Mouse (Mus musculus) liver, embryonic 16.5 days (tissue): ENCODE results near the gene Atpif1. TPM values are rescaled to one million over a fixed set of nuclear protein-coding genes. Genes with fewer than 3 reads are reported as not detected.
A peak's percentile ranks its signal among the peaks of the same experiment; 100 is the strongest.

Experiments used
- ATAC-seq: fragments of 200-750 bp; cut with Nextera tagmentation; 2 replicates; pipeline ENCODE4 v1.8.0; 2017; ENCODE audit warnings: low read depth, mild to moderate bottlenecking, moderate number of reproducible peaks, moderate library complexity
- H3K27ac ChIP-seq: fragments of 300-500 bp; sonication (generic); 2 replicates; pipeline ENCODE4 v1.5.1; 2014; ENCODE audit warnings: mild to moderate bottlenecking, low read length
- H3K27me3 ChIP-seq: fragments of 300-500 bp; sonication (generic); 2 replicates; pipeline ENCODE4 v1.6.1; 2014; ENCODE audit warnings: low read depth, low read length, mixed read lengths; ENCODE audit not compliant: control insufficient read depth, insufficient read depth
- H3K36me3 ChIP-seq: fragments of 300-500 bp; sonication (generic); 2 replicates; pipeline ENCODE4 v1.6.1; 2014; ENCODE audit warnings: mild to moderate bottlenecking; ENCODE audit not compliant: control insufficient read depth, insufficient read depth
- H3K4me1 ChIP-seq: fragments of 300-500 bp; sonication (generic); 2 replicates; pipeline ENCODE4 v1.6.1; 2014; ENCODE audit warnings: low read depth, low read length, mixed read lengths; ENCODE audit not compliant: control insufficient read depth
- H3K4me2 ChIP-seq: fragments of 300-500 bp; sonication (generic); 2 replicates; pipeline ENCODE4 v1.6.1; 2014; ENCODE audit warnings: low read depth, low read length, mixed read lengths
- H3K4me3 ChIP-seq: fragments of 300-500 bp; sonication (generic); 2 replicates; pipeline ENCODE4 v1.5.1; 2014; ENCODE audit warnings: low read depth, mild to moderate bottlenecking, low read length
- H3K9ac ChIP-seq: fragments of 300-500 bp; sonication (generic); 2 replicates; pipeline ENCODE4 v1.6.1; 2014; ENCODE audit warnings: low read depth, low read length
- H3K9me3 ChIP-seq: fragments of 300-500 bp; sonication (generic); replicated peaks from 2 replicates; pipeline ENCODE4 v1.6.1; 2016; ENCODE audit warnings: low read length; ENCODE audit not compliant: control insufficient read depth
- WGBS: fragments of 180-500 bp; shearing (Covaris S2); extraction: QIAGEN DNeasy Blood & Tissue Kit; methylation state at CpG from one replicate; pipeline ENCODE4 v1.1.7; 2014; ENCODE audit not compliant: insufficient replicate concordance; 5-methylcytosine and 5-hydroxymethylcytosine counted together
- polyA plus RNA-seq: library from polyadenylated mRNA; unstranded; fragments of >200 nt; fragmentation: Nextera tagmentation; extraction: Ambion mirVana; gene quantifications from 2 replicates; pipeline ENCODE4 v1.2.1, GENCODE M21; 2015

Atpif1 gene
- polyA plus RNA-seq, 1 experiment from 2014 or later, result 1,068 TPM

- no peaks in the 10 kb centered on the region for H3K9me3 ChIP-seq
- H3K27ac ChIP-seq, result peak overlapping the region; percentile 99
- 1% methylated on average over 5 of the region's 5 CpGs for WGBS
- H3K4me2 ChIP-seq, result peak overlapping the region; percentile 89
- H3K4me1 ChIP-seq, result peaks cover 55% of the 10 kb centered on the region
- H3K27me3 ChIP-seq, result no peaks in the 10 kb centered on the region
- peak overlapping the region; percentile 97 for H3K9ac ChIP-seq
- peak; percentile 43 for ATAC-seq
- H3K4me3 ChIP-seq, result peak overlapping the region; percentile 97
- H3K36me3 ChIP-seq, result peaks cover 12% of the 10 kb centered on the region
These were observed 963 bp downstream of the Atpif1 start for GRCm38 (mm10) chr4:132532496-132532895.

- H3K4me1 ChIP-seq, result peaks cover 47% of the 10 kb centered on the region
- H3K27me3 ChIP-seq, result no peaks in the 10 kb centered on the region
- peak overlapping the region; percentile 97 for H3K9ac ChIP-seq
- H3K4me2 ChIP-seq, result peak overlapping the region; percentile 89
- no peaks in the 10 kb centered on the region for H3K9me3 ChIP-seq
- peak overlapping the region; percentile 99 for H3K27ac ChIP-seq
- 28% methylated on average over 20 of the region's 20 CpGs for WGBS
- H3K4me3 ChIP-seq, result peak overlapping the region; percentile 97
- peaks cover 8% of the 10 kb centered on the region for H3K36me3 ChIP-seq
- ATAC-seq, result peak; percentile 71
These were observed 3.2 kb downstream of the Atpif1 start for GRCm38 (mm10) chr4:132530033-132530804.

GRCm38 (mm10) chr4:132529344-132529743 is 4.1 kb downstream of the Atpif1 start:
- peak overlapping the region; percentile 99 for H3K27ac ChIP-seq
- no peaks in the 10 kb centered on the region for H3K9me3 ChIP-seq
- peaks cover 8% of the 10 kb centered on the region for H3K36me3 ChIP-seq
- H3K27me3 ChIP-seq, result no peaks in the 10 kb centered on the region
- peak overlapping the region; percentile 97; the same call in 1 of the 2 replicates for H3K9ac ChIP-seq
- H3K4me2 ChIP-seq, result peak overlapping the region; percentile 89
- H3K4me1 ChIP-seq, result peaks cover 48% of the 10 kb centered on the region
- WGBS, result 25% methylated on average over 4 of the region's 4 CpGs
- ATAC-seq, result no peak
- H3K4me3 ChIP-seq, result no peak overlapping the region; the same call in 1 of the 2 replicates

GRCm38 (mm10) chr4:132527917-132528522 is 5.4 kb downstream of the Atpif1 start:
- 62% methylated on average over 8 of the region's 8 CpGs for WGBS
- Histone ChIP-seq H3K36me3 (peaks cover 8% of the 10 kb centered on the region), H3K27me3 (no peaks in the 10 kb centered on the region), H3K4me1 (peaks cover 45% of the 10 kb centered on the region), H3K4me3 (no peak overlapping the region), H3K27ac (peak overlapping the region; percentile 64; the same call in 1 of the 2 replicates), H3K4me2 (no peak overlapping the region), H3K9ac (no peak overlapping the region), H3K9me3 (no peaks in the 10 kb centered on the region)
- no peak for ATAC-seq

GRCm38 (mm10) chr4:132526678-132527077 is 6.8 kb downstream of the Atpif1 start:
- Histone ChIP-seq H3K27ac (no peak overlapping the region), H3K36me3 (peaks cover 8% of the 10 kb centered on the region), H3K9ac (no peak overlapping the region), H3K9me3 (no peaks in the 10 kb centered on the region), H3K4me2 (no peak overlapping the region), H3K4me3 (no peak overlapping the region), H3K4me1 (peaks cover 42% of the 10 kb centered on the region), H3K27me3 (no peaks in the 10 kb centered on the region)
- ATAC-seq, result no peak
- WGBS, result 34% methylated on average over 2 of the region's 2 CpGs

GRCm38 (mm10) chr4:132524808-132525207 is 8.7 kb downstream of the Atpif1 start:
- WGBS, result 33% methylated on average over 6 of the region's 6 CpGs
- H3K9me3 ChIP-seq, result no peaks in the 10 kb centered on the region
- no peaks in the 10 kb centered on the region for H3K27me3 ChIP-seq
- H3K4me1 ChIP-seq, result peaks cover 26% of the 10 kb centered on the region
- ATAC-seq, result peak; percentile 68
- H3K4me3 ChIP-seq, result no peak overlapping the region
- H3K9ac ChIP-seq, result no peak overlapping the region
- peak overlapping the region; percentile 35; the same call in 1 of the 2 replicates for H3K27ac ChIP-seq
- peaks cover 2% of the 10 kb centered on the region; the same call in 1 of the 2 replicates for H3K36me3 ChIP-seq
- peak overlapping the region; percentile 11; the same call in 1 of the 2 replicates for H3K4me2 ChIP-seq

GRCm38 (mm10) chr4:132524321-132524741 is 9.1 kb downstream of the Atpif1 start:
- ATAC-seq, result no peak
- no peaks in the 10 kb centered on the region for H3K27me3 ChIP-seq
- 0 out of 2 replicates have a peak overlapping the region, but pooled peaks have one; percentile 14 for H3K9ac ChIP-seq
- H3K4me1 ChIP-seq, result peaks cover 21% of the 10 kb centered on the region
- peaks cover 2% of the 10 kb centered on the region; the same call in 1 of the 2 replicates for H3K36me3 ChIP-seq
- WGBS, result 36% methylated on average over 11 of the region's 11 CpGs
- H3K4me3 ChIP-seq, result no peak overlapping the region
- no peaks in the 10 kb centered on the region for H3K9me3 ChIP-seq
- no peak overlapping the region for H3K4me2 ChIP-seq
- no peak overlapping the region for H3K27ac ChIP-seq

GRCm38 (mm10) chr4:132519188-132519587 is 14.3 kb downstream of the Atpif1 start:
- H3K9me3 ChIP-seq, result no peaks in the 10 kb centered on the region
- no peak overlapping the region for H3K4me3 ChIP-seq
- ATAC-seq, result no peak
- no peak overlapping the region for H3K4me2 ChIP-seq
- H3K4me1 ChIP-seq, result peaks cover 13% of the 10 kb centered on the region
- no peaks in the 10 kb centered on the region for H3K36me3 ChIP-seq
- no peak overlapping the region for H3K9ac ChIP-seq
- H3K27me3 ChIP-seq, result no peaks in the 10 kb centered on the region
- no peak overlapping the region for H3K27ac ChIP-seq
- 72% methylated on average over 3 of the region's 3 CpGs for WGBS

GRCm38 (mm10) chr4:132518066-132518465 is 15.4 kb downstream of the Atpif1 start:
- no peak overlapping the region for H3K4me2 ChIP-seq
- H3K4me3 ChIP-seq, result no peak overlapping the region
- no peaks in the 10 kb centered on the region for H3K9me3 ChIP-seq
- peaks cover 21% of the 10 kb centered on the region for H3K4me1 ChIP-seq
- no peaks in the 10 kb centered on the region for H3K36me3 ChIP-seq
- 63% methylated on average over 8 of the region's 8 CpGs for WGBS
- no peak overlapping the region for H3K9ac ChIP-seq
- no peak overlapping the region for H3K27ac ChIP-seq
- no peaks in the 10 kb centered on the region for H3K27me3 ChIP-seq
- ATAC-seq, result no peak
